Mouse (Mus musculus): ENCODE results near the gene Tmem167.

- TF ChIP-seq CTCF (IDR thresholded peaks at IDR 0.05; ENCODE audit: low read depth) (no peak), EP300 (optimal IDR thresholded peaks at IDR 0.05) (no peak)
These were observed 36.5 kb upstream of the Tmem167 start for GRCm38 (mm10) chr13:90052408-90052807.

Measured in stomach, postnatal 0 days (tissue).